Mouse (Mus musculus): Measurements from ENCODE around the gene Sec11a. TPM values are rescaled to one million over a fixed set of nuclear protein-coding genes. Genes with fewer than 3 reads are reported as not detected.

Sec11a gene
- polyA plus RNA-seq, 1 experiment from 2014 or later: 82.0 TPM

- 76% methylated on average over 1 of the region's 1 CpGs for WGBS (ENCODE audit: insufficient replicate concordance)
- no peak overlapping the region for H3K9ac ChIP-seq (replicated peaks)
- no peaks in the 10 kb centered on the region for H3K27me3 ChIP-seq (ENCODE audit: insufficient read depth, low read length)
- no peaks in the 10 kb centered on the region for H3K9me3 ChIP-seq (ENCODE audit: low read length)
- H3K4me3 ChIP-seq (ENCODE audit: low read depth, low read length): no peak overlapping the region
- DNase-seq (no peak), ATAC-seq (no peak)
- H3K27ac ChIP-seq (ENCODE audit: low read depth): no peak overlapping the region
- peaks cover 33% of the 10 kb centered on the region for H3K36me3 ChIP-seq (replicated peaks; ENCODE audit: insufficient read depth, low read length)
- TF ChIP-seq CTCF (IDR thresholded peaks at IDR 0.05; ENCODE audit: low read depth) (no peak), EP300 (IDR thresholded peaks at IDR 0.05; ENCODE audit: low read depth) (0 out of 2 replicates have a peak, but pooled peaks have one; percentile 14)
- H3K4me1 ChIP-seq (ENCODE audit: insufficient read depth): peaks cover 3% of the 10 kb centered on the region; the same call in 1 of the 2 replicates
- no peak overlapping the region for H3K4me2 ChIP-seq (ENCODE audit: low read depth, low read length)
These were observed 11.7 kb downstream of the Sec11a start for GRCm38 (mm10) chr7:80935834-80936233.

GRCm38 (mm10) chr7:80932777-80933176 is 14.8 kb downstream of the Sec11a start:
- H3K27me3 ChIP-seq (ENCODE audit: insufficient read depth, low read length): no peaks in the 10 kb centered on the region
- no peak overlapping the region for H3K4me2 ChIP-seq (ENCODE audit: low read depth, low read length)
- H3K4me3 ChIP-seq (ENCODE audit: low read depth, low read length): no peak overlapping the region
- WGBS (ENCODE audit: insufficient replicate concordance): 50% methylated on average over 1 of the region's 1 CpGs
- H3K9ac ChIP-seq (replicated peaks): no peak overlapping the region
- no peaks in the 10 kb centered on the region for H3K9me3 ChIP-seq (ENCODE audit: low read length)
- peaks cover 34% of the 10 kb centered on the region for H3K36me3 ChIP-seq (replicated peaks; ENCODE audit: insufficient read depth, low read length)
- H3K27ac ChIP-seq (ENCODE audit: low read depth): no peak overlapping the region
- ATAC-seq: no peak
- no peak for TF ChIP-seq CTCF (IDR thresholded peaks at IDR 0.05; ENCODE audit: low read depth)
- no peak for TF ChIP-seq EP300 (IDR thresholded peaks at IDR 0.05; ENCODE audit: low read depth)
- H3K4me1 ChIP-seq (ENCODE audit: insufficient read depth): peaks cover 3% of the 10 kb centered on the region; the same call in 1 of the 2 replicates
- DNase-seq: no peak

- TF ChIP-seq EP300 (IDR thresholded peaks at IDR 0.05; ENCODE audit: low read depth) (no peak), CTCF (IDR thresholded peaks at IDR 0.05; ENCODE audit: low read depth) (no peak)
- no peaks in the 10 kb centered on the region for H3K4me1 ChIP-seq (ENCODE audit: insufficient read depth)
- H3K9me3 ChIP-seq (ENCODE audit: low read length): no peaks in the 10 kb centered on the region
- no peak for ATAC-seq
- H3K9ac ChIP-seq (replicated peaks): no peak overlapping the region
- no peak overlapping the region for H3K27ac ChIP-seq (ENCODE audit: low read depth)
- peaks cover 42% of the 10 kb centered on the region for H3K36me3 ChIP-seq (replicated peaks; ENCODE audit: insufficient read depth, low read length)
- H3K4me3 ChIP-seq (ENCODE audit: low read depth, low read length): no peak overlapping the region
- no peak for DNase-seq
- WGBS (ENCODE audit: insufficient replicate concordance): 84% methylated on average over 8 of the region's 8 CpGs
- no peaks in the 10 kb centered on the region for H3K27me3 ChIP-seq (ENCODE audit: insufficient read depth, low read length)
- H3K4me2 ChIP-seq (ENCODE audit: low read depth, low read length): no peak overlapping the region
These were observed 15.9 kb downstream of the Sec11a start for GRCm38 (mm10) chr7:80931618-80932207.

- 87% methylated on average over 2 of the region's 2 CpGs for WGBS (ENCODE audit: insufficient replicate concordance)
- no peaks in the 10 kb centered on the region for H3K27me3 ChIP-seq (ENCODE audit: insufficient read depth, low read length)
These were observed 24.4 kb downstream of the Sec11a start for GRCm38 (mm10) chr7:80923165-80923564.

GRCm38 (mm10) chr7:80919647-80920008 is 28.0 kb downstream of the Sec11a start:
- no peak overlapping the region for H3K4me3 ChIP-seq (ENCODE audit: low read depth, low read length)
- H3K9ac ChIP-seq (replicated peaks): no peak overlapping the region
- H3K4me1 ChIP-seq (ENCODE audit: insufficient read depth): peaks cover 4% of the 10 kb centered on the region; the same call in 1 of the 2 replicates
- TF ChIP-seq EP300 (IDR thresholded peaks at IDR 0.05; ENCODE audit: low read depth) (no peak), CTCF (IDR thresholded peaks at IDR 0.05; ENCODE audit: low read depth) (no peak)
- H3K36me3 ChIP-seq (replicated peaks; ENCODE audit: insufficient read depth, low read length): peaks cover 44% of the 10 kb centered on the region
- ATAC-seq (no peak), DNase-seq (no peak)
- H3K27ac ChIP-seq (ENCODE audit: low read depth): no peak overlapping the region
- no peaks in the 10 kb centered on the region for H3K9me3 ChIP-seq (ENCODE audit: low read length)
- H3K4me2 ChIP-seq (ENCODE audit: low read depth, low read length): no peak overlapping the region
- H3K27me3 ChIP-seq (ENCODE audit: insufficient read depth, low read length): no peaks in the 10 kb centered on the region
- 81% methylated on average over 5 of the region's 5 CpGs for WGBS (ENCODE audit: insufficient replicate concordance)

More at GRCm38 (mm10) chr7:80923165-80923564, 24.4 kb downstream of the Sec11a start:
- Histone ChIP-seq H3K36me3 (replicated peaks; ENCODE audit: insufficient read depth, low read length) (peaks cover 42% of the 10 kb centered on the region), H3K9me3 (ENCODE audit: low read length) (no peaks in the 10 kb centered on the region), H3K4me1 (ENCODE audit: insufficient read depth) (peaks cover 4% of the 10 kb centered on the region; the same call in 1 of the 2 replicates), H3K27ac (ENCODE audit: low read depth) (no peak overlapping the region), H3K9ac (replicated peaks) (no peak overlapping the region), H3K4me2 (ENCODE audit: low read depth, low read length) (no peak overlapping the region), H3K4me3 (ENCODE audit: low read depth, low read length) (no peak overlapping the region)
- TF ChIP-seq EP300 (IDR thresholded peaks at IDR 0.05; ENCODE audit: low read depth): no peak
- no peak for TF ChIP-seq CTCF (IDR thresholded peaks at IDR 0.05; ENCODE audit: low read depth)
- ATAC-seq: no peak
- DNase-seq: no peak

- no peaks in the 10 kb centered on the region for H3K9me3 ChIP-seq (ENCODE audit: low read length)
- 28% methylated on average over 8 of the region's 8 CpGs for WGBS (ENCODE audit: insufficient replicate concordance)
- no peak overlapping the region for H3K4me2 ChIP-seq (ENCODE audit: low read depth, low read length)
- ATAC-seq: peak; percentile 44; the same call in 1 of the 2 replicates
- no peak for TF ChIP-seq CTCF (IDR thresholded peaks at IDR 0.05; ENCODE audit: low read depth)
- no peak for TF ChIP-seq EP300 (IDR thresholded peaks at IDR 0.05; ENCODE audit: low read depth)
- no peaks in the 10 kb centered on the region for H3K27me3 ChIP-seq (ENCODE audit: insufficient read depth, low read length)
- peaks cover 44% of the 10 kb centered on the region for H3K36me3 ChIP-seq (replicated peaks; ENCODE audit: insufficient read depth, low read length)
- H3K4me1 ChIP-seq (ENCODE audit: insufficient read depth): peaks cover 4% of the 10 kb centered on the region; the same call in 1 of the 2 replicates
- no peak overlapping the region for H3K4me3 ChIP-seq (ENCODE audit: low read depth, low read length)
- H3K9ac ChIP-seq (replicated peaks): no peak overlapping the region
- DNase-seq: no peak
- no peak overlapping the region for H3K27ac ChIP-seq (ENCODE audit: low read depth)
These were observed 28.5 kb downstream of the Sec11a start for GRCm38 (mm10) chr7:80918982-80919646.
